23 mouse cellular contexts compared by ENCODE assay signal in genomic region chrX:135768565-135768964, GRCm38 (mm10). TPM values are rescaled to one million over a fixed set of nuclear protein-coding genes. Genes with fewer than 3 reads are reported as not detected.
"Had no signal": no experiment of that assay in that cellular context is flagged by ENCODE, and none has a peak within 500 bp of the region (broad histone marks: within the 10 kb centered on the region; RNA-seq: fewer than 3 reads in every experiment).

No protein-coding gene starts in this region.

- H3K9me3 ChIP-seq: megakaryocyte, embryonic 14.5 days; midbrain, embryonic 13.5 days; midbrain, embryonic 15.5 days; neural tube, embryonic 12.5 days had no signal

- DNase-seq: lung, adult 18-20 months; lung, embryonic 14.5 days; lung, postnatal 10 days; lung, postnatal 4 days; right cerebral cortex, postnatal 14 days; thymus, adult 2 months; thymus, postnatal 25 days; thymus, postnatal 4 days had no signal

- H3K4me1 ChIP-seq: megakaryocyte, embryonic 14.5 days; midbrain, embryonic 13.5 days; midbrain, embryonic 15.5 days; neural tube, embryonic 12.5 days had no signal

- H3K27me3 ChIP-seq: megakaryocyte, embryonic 14.5 days; midbrain, embryonic 13.5 days; midbrain, embryonic 15.5 days; neural tube, embryonic 12.5 days had no signal

- H3K9ac ChIP-seq: liver, embryonic 14.5 days; lung, embryonic 14.5 days; midbrain, embryonic 13.5 days; midbrain, embryonic 15.5 days; neural tube, embryonic 12.5 days had no signal

- H3K4me3 ChIP-seq: megakaryocyte, embryonic 14.5 days; midbrain, embryonic 13.5 days; midbrain, embryonic 15.5 days; neural tube, embryonic 12.5 days had no signal

- H3K36me3 ChIP-seq: midbrain, embryonic 13.5 days; midbrain, embryonic 15.5 days; neural tube, embryonic 12.5 days had no signal

- H3K27ac ChIP-seq: liver, embryonic 14.5 days; midbrain, embryonic 13.5 days; midbrain, embryonic 15.5 days; neural tube, embryonic 12.5 days had no signal

- ATAC-seq: midbrain, embryonic 13.5 days; midbrain, embryonic 15.5 days had no signal

- H3K4me2 ChIP-seq: lung, embryonic 14.5 days; midbrain, embryonic 11.5 days; midbrain, embryonic 13.5 days; midbrain, embryonic 15.5 days; neural tube, embryonic 12.5 days had no signal

RNA-seq across cellular contexts. Expression of gene Tmsb15a, which starts 43.5 kb away (rescaled TPM):
- total RNA-seq: midbrain, postnatal 0 days; monocyte, adult 5-6 weeks; neutrophil, adult 5-6 weeks had no signal
- polyA plus RNA-seq: liver, embryonic 14.5 days; liver, embryonic 16.5 days; lung, embryonic 14.5 days; lung, embryonic 16.5 days; midbrain, embryonic 11.5 days; midbrain, embryonic 13.5 days; midbrain, embryonic 15.5 days; midbrain, postnatal 0 days; neural tube, embryonic 12.5 days; neural tube, embryonic 14.5 days; spleen, adult 2 months; stomach, embryonic 16.5 days; thymus, adult 2 months; urinary bladder, adult 2 months had no signal
